In genomic region chr4:104902836-104903235, GRCm38 (mm10) we compare ENCODE assay signal across 25 mouse cellular contexts. TPM values are rescaled to one million over a fixed set of nuclear protein-coding genes. Genes with fewer than 3 reads are reported as not detected.
"Had no signal": no experiment of that assay in that cellular context is flagged by ENCODE, and none has a peak within 500 bp of the region (broad histone marks: within the 10 kb centered on the region; RNA-seq: fewer than 3 reads in every experiment).

No protein-coding gene starts in this region.

- H3K9ac ChIP-seq: lung, embryonic 15.5 days; midbrain, embryonic 13.5 days; midbrain, embryonic 15.5 days; neural tube, embryonic 12.5 days; stomach, embryonic 15.5 days had no signal

- H3K9me3 ChIP-seq: lung, embryonic 15.5 days; midbrain, embryonic 13.5 days; midbrain, embryonic 15.5 days; neural tube, embryonic 12.5 days; stomach, embryonic 15.5 days had no signal

- H3K27ac ChIP-seq: lung, embryonic 15.5 days; macrophage; midbrain, embryonic 13.5 days; midbrain, embryonic 15.5 days; neural tube, embryonic 12.5 days; stomach, embryonic 15.5 days; stomach, postnatal 0 days had no signal

- H3K4me1 ChIP-seq: lung, embryonic 15.5 days; megakaryocyte, embryonic 14.5 days; midbrain, embryonic 13.5 days; midbrain, embryonic 15.5 days; neural tube, embryonic 12.5 days; stomach, embryonic 15.5 days had no signal

- H3K4me2 ChIP-seq: lung, embryonic 15.5 days; midbrain, embryonic 11.5 days; midbrain, embryonic 13.5 days; midbrain, embryonic 15.5 days; neural tube, embryonic 12.5 days; stomach, embryonic 15.5 days had no signal

- ATAC-seq: lung, postnatal 0 days; midbrain, embryonic 13.5 days; midbrain, embryonic 15.5 days had no signal

- H3K27me3 ChIP-seq: lung, embryonic 15.5 days; megakaryocyte, embryonic 14.5 days; midbrain, embryonic 13.5 days; midbrain, embryonic 15.5 days; neural tube, embryonic 12.5 days; stomach, embryonic 15.5 days had no signal

- H3K4me3 ChIP-seq: lung, embryonic 15.5 days; megakaryocyte, embryonic 14.5 days; midbrain, embryonic 13.5 days; midbrain, embryonic 15.5 days; neural tube, embryonic 12.5 days; stomach, embryonic 15.5 days had no signal

- DNase-seq: lung, adult 2 months; lung, postnatal 14 days; lung, postnatal 36 days; right cerebral cortex, postnatal 14 days; thymus, adult 2 months; thymus, postnatal 25 days; thymus, postnatal 4 days had no signal

- H3K36me3 ChIP-seq: lung, embryonic 15.5 days; midbrain, embryonic 13.5 days; midbrain, embryonic 15.5 days; neural tube, embryonic 12.5 days; stomach, embryonic 15.5 days had no signal

RNA-seq across cellular contexts. Expression of gene Fyb2, which starts 10.4 kb away (rescaled TPM):
- total RNA-seq: megakaryocyte progenitor cell, adult 5-6 weeks; monocyte, adult 5-6 weeks; neutrophil, adult 5-6 weeks had no signal

RNA-seq across cellular contexts. Expression of gene C8a, which starts 26.6 kb away (rescaled TPM):
- total RNA-seq: megakaryocyte progenitor cell, adult 5-6 weeks; midbrain, postnatal 0 days; monocyte, adult 5-6 weeks; neutrophil, adult 5-6 weeks had no signal
- polyA plus RNA-seq: lung, adult 2 months; lung, embryonic 15.5 days; lung, postnatal 0 days; macrophage; midbrain, embryonic 11.5 days; midbrain, embryonic 13.5 days; midbrain, embryonic 15.5 days; neural tube, embryonic 12.5 days; neural tube, embryonic 14.5 days; spleen, adult 2 months; stomach, postnatal 0 days; thymus, adult 2 months; urinary bladder, adult 2 months had no signal

RNA-seq across cellular contexts. Expression of gene Gm17662, which starts 45.7 kb away (rescaled TPM):
- total RNA-seq: megakaryocyte progenitor cell, adult 5-6 weeks; midbrain, postnatal 0 days; monocyte, adult 5-6 weeks; neutrophil, adult 5-6 weeks had no signal
- polyA plus RNA-seq: lung, adult 2 months; lung, embryonic 15.5 days; lung, postnatal 0 days; macrophage; midbrain, embryonic 11.5 days; midbrain, embryonic 13.5 days; midbrain, embryonic 15.5 days; midbrain, postnatal 0 days; neural tube, embryonic 12.5 days; neural tube, embryonic 14.5 days; spleen, adult 2 months; stomach, embryonic 15.5 days; stomach, postnatal 0 days; testis, adult 2 months; thymus, adult 2 months; urinary bladder, adult 2 months had no signal
